Mouse (Mus musculus) CH12.LX (cell line): Measurements from ENCODE around the gene Ccr8. TPM values are rescaled to one million over a fixed set of nuclear protein-coding genes. Genes with fewer than 3 reads are reported as not detected.

ENCODE experiments used
- DNase-seq: peaks from one replicate; pipeline ENCODE4 v3.0.0-alpha.2; 2013; ENCODE audit errors: extremely low read depth
- H3K27ac ChIP-seq: 2 replicates; pipeline ENCODE4 v1.5.1; 2012; ENCODE audit warnings: low read depth, mild to moderate bottlenecking, control low read depth, moderate library complexity; ENCODE audit not compliant: insufficient read depth
- H3K27me3 ChIP-seq: replicated peaks from 2 replicates; pipeline ENCODE3; 2012; ENCODE audit warnings: inconsistent platforms
- H3K36me3 ChIP-seq, 2 experiments: replicated peaks in 1 of 2; 2 replicates each; pipeline versions ENCODE3 to v1.6.1; 2012; ENCODE audit warnings: inconsistent platforms in 1 of 2, low read length in 1 of 2, mild to moderate bottlenecking in 1 of 2, mixed read lengths in 1 of 2, moderate library complexity in 1 of 2; ENCODE audit not compliant: control insufficient read depth in 1 of 2, insufficient read depth in 1 of 2
- H3K4me1 ChIP-seq, 2 experiments: 2 replicates each; pipeline ENCODE4 v1.6.1; 2012; ENCODE audit warnings: inconsistent platforms in 1 of 2, moderate library complexity in 1 of 2; ENCODE audit not compliant: insufficient read depth in 2 of 2, control insufficient read depth in 1 of 2
- H3K4me2 ChIP-seq: 2 replicates; pipeline ENCODE4 v1.6.1; 2012; ENCODE audit warnings: low read depth, mild to moderate bottlenecking, control low read depth; ENCODE audit not compliant: poor library complexity, insufficient read depth, severe bottlenecking
- H3K4me3 ChIP-seq, 3 experiments: fragments of 150-350 bp in 1 of 3; sonication (generic) in 1 of 3; replicated peaks in 1 of 3; 2 replicates each; pipeline versions ENCODE3 to v1.5.1; 2011 to 2012; ENCODE audit warnings: low read depth in 2 of 3, low read length in 2 of 3, mild to moderate bottlenecking in 2 of 3, moderate library complexity in 2 of 3, control low read depth in 1 of 3, improper control_type of control experiment in 1 of 3, inconsistent platforms in 1 of 3, mixed read lengths in 1 of 3; ENCODE audit not compliant: poor library complexity in 1 of 3
- H3K79me2 ChIP-seq: replicated peaks from 2 replicates; pipeline ENCODE4 v1.6.1; 2012; ENCODE audit warnings: mild to moderate bottlenecking, moderate library complexity; ENCODE audit not compliant: control insufficient read depth, poor library complexity, insufficient read depth, severe bottlenecking; ENCODE audit errors: extremely low read depth
- H3K9ac ChIP-seq: 2 replicates; pipeline ENCODE4 v1.6.1; 2012; ENCODE audit warnings: low read depth, mild to moderate bottlenecking, control low read depth, moderate library complexity; ENCODE audit not compliant: insufficient read depth
- H3K9me3 ChIP-seq: replicated peaks from 2 replicates; pipeline ENCODE3; 2012; ENCODE audit warnings: low read length, inconsistent platforms, mixed read lengths
- BHLHE40 ChIP-seq: IDR thresholded peaks from 2 replicates; pipeline ENCODE4 v1.6.1; 2011; ENCODE audit warnings: mild to moderate bottlenecking, low read depth, low read length, improper control_type of control experiment
- CHD1 ChIP-seq: IDR thresholded peaks from 2 replicates; pipeline ENCODE4 v1.6.1; 2012; ENCODE audit warnings: low read depth, low read length, improper control_type of control experiment, inconsistent platforms
- CHD2 ChIP-seq: IDR thresholded peaks from 2 replicates; pipeline ENCODE4 v1.6.1; 2011; ENCODE audit warnings: low read length, improper control_type of control experiment
- ELF1 ChIP-seq: IDR thresholded peaks from 2 replicates; pipeline ENCODE4 v1.6.1; 2014; ENCODE audit warnings: low read depth, mild to moderate bottlenecking, inconsistent platforms, low read length, improper control_type of control experiment
- ETS1 ChIP-seq: conservative IDR thresholded peaks from 2 replicates; pipeline ENCODE4 v1.6.1; 2012; ENCODE audit warnings: low read depth, mild to moderate bottlenecking, inconsistent platforms, low read length, improper control_type of control experiment, moderate library complexity
- GABPA ChIP-seq: IDR thresholded peaks from 2 replicates; pipeline ENCODE4 v1.6.1; 2012; ENCODE audit warnings: low read depth, low read length, improper control_type of control experiment, inconsistent platforms; ENCODE audit not compliant: insufficient replicate concordance
- HCFC1 ChIP-seq: IDR thresholded peaks from 2 replicates; pipeline ENCODE4 v1.6.1; 2012; ENCODE audit warnings: low read depth, mild to moderate bottlenecking, inconsistent platforms, low read length, improper control_type of control experiment
- IRF4 ChIP-seq: IDR thresholded peaks from 2 replicates; pipeline ENCODE4 v1.6.1; 2014; ENCODE audit warnings: low read depth, mild to moderate bottlenecking, inconsistent platforms, low read length, improper control_type of control experiment
- JUN ChIP-seq: IDR thresholded peaks from 2 replicates; pipeline ENCODE4 v1.6.1; 2011; ENCODE audit warnings: low read depth, mild to moderate bottlenecking, low read length, improper control_type of control experiment, moderate library complexity; ENCODE audit not compliant: insufficient read depth
- JUND ChIP-seq: conservative IDR thresholded peaks from 2 replicates; pipeline ENCODE4 v1.6.1; 2011; ENCODE audit warnings: low read depth, low read length, improper control_type of control experiment
- KAT2A ChIP-seq: IDR thresholded peaks from 2 replicates; pipeline ENCODE4 v1.6.1; 2012; ENCODE audit warnings: low read length, improper control_type of control experiment, inconsistent platforms; ENCODE audit not compliant: insufficient replicate concordance
- MAFK ChIP-seq: IDR thresholded peaks from 2 replicates; pipeline ENCODE4 v1.6.1; 2011; ENCODE audit warnings: low read length, improper control_type of control experiment; ENCODE audit not compliant: insufficient replicate concordance
- MAX ChIP-seq: IDR thresholded peaks from 2 replicates; pipeline ENCODE4 v1.6.1; 2011; ENCODE audit warnings: low read length, improper control_type of control experiment
- MAZ ChIP-seq: IDR thresholded peaks from 2 replicates; pipeline ENCODE4 v1.6.1; 2012; ENCODE audit warnings: low read depth, mild to moderate bottlenecking, inconsistent platforms, low read length, improper control_type of control experiment, moderate library complexity
- MEF2A ChIP-seq: IDR thresholded peaks from 2 replicates; pipeline ENCODE4 v1.6.1; 2014; ENCODE audit warnings: low read depth, mild to moderate bottlenecking, inconsistent platforms, low read length, improper control_type of control experiment, borderline replicate concordance
- MXI1 ChIP-seq: IDR thresholded peaks from 2 replicates; pipeline ENCODE4 v1.6.1; 2011; ENCODE audit warnings: mild to moderate bottlenecking, low read depth, low read length, improper control_type of control experiment
- MYC ChIP-seq: IDR thresholded peaks from 2 replicates; pipeline ENCODE4 v1.6.1; 2011; ENCODE audit warnings: low read depth, mild to moderate bottlenecking, improper control_type of control experiment, low read length
- NELFE ChIP-seq: IDR thresholded peaks from 2 replicates; pipeline ENCODE4 v1.6.1; 2011; ENCODE audit warnings: low read depth, low read length, improper control_type of control experiment
- NRF1 ChIP-seq: IDR thresholded peaks from 2 replicates; pipeline ENCODE4 v1.6.1; 2014; ENCODE audit warnings: low read depth, mild to moderate bottlenecking, inconsistent platforms, low read length, improper control_type of control experiment, moderate library complexity
- PAX5 ChIP-seq: IDR thresholded peaks from 2 replicates; pipeline ENCODE4 v1.6.1; 2012; ENCODE audit warnings: low read length, inconsistent platforms, mixed read lengths
- POLR2A ChIP-seq: IDR thresholded peaks from 2 replicates; pipeline ENCODE4 v1.6.1; 2011; ENCODE audit warnings: low read depth, mild to moderate bottlenecking, improper control_type of control experiment, low read length
- POLR2AphosphoS2 ChIP-seq: IDR thresholded peaks from 2 replicates; pipeline ENCODE4 v1.6.1; 2011; ENCODE audit warnings: low read depth, low read length, improper control_type of control experiment
- RCOR1 ChIP-seq: conservative IDR thresholded peaks from 2 replicates; pipeline ENCODE4 v1.6.1; 2012; ENCODE audit warnings: low read depth, mild to moderate bottlenecking, inconsistent platforms, low read length, improper control_type of control experiment
- SIN3A ChIP-seq: IDR thresholded peaks from 2 replicates; pipeline ENCODE4 v1.6.1; 2012; ENCODE audit warnings: low read length, improper control_type of control experiment, inconsistent platforms
- SMC3 ChIP-seq: IDR thresholded peaks from 2 replicates; pipeline ENCODE4 v1.6.1; 2011; ENCODE audit warnings: low read depth, low read length, improper control_type of control experiment
- TCF12 ChIP-seq: IDR thresholded peaks from 2 replicates; pipeline ENCODE4 v1.6.1; 2014; ENCODE audit warnings: low read depth, mild to moderate bottlenecking, inconsistent platforms, low read length, improper control_type of control experiment
- USF1 ChIP-seq: IDR thresholded peaks from 2 replicates; pipeline ENCODE4 v1.6.1; 2014; ENCODE audit warnings: low read depth, mild to moderate bottlenecking, inconsistent platforms, low read length, improper control_type of control experiment
- ZKSCAN1 ChIP-seq: IDR thresholded peaks from 2 replicates; pipeline ENCODE4 v1.6.1; 2012; ENCODE audit warnings: low read depth, inconsistent platforms, low read length, improper control_type of control experiment, borderline replicate concordance
- dilution Hi-C: fragments of 300-500 bp; cut with MboI; formaldehyde crosslinking; loops from 2 replicates; pipeline ENCODE4 v1.14.3; 2020; ENCODE audit warnings: low sequenced_read_pairs; ENCODE audit not compliant: extremely low pct_unique_long_range_greater_than_20kb, extremely low pct_ligation_motif_present
- in situ Hi-C: fragments of 300-500 bp; cut with MboI; formaldehyde crosslinking; loops from 3 replicates; pipeline ENCODE4 v1.14.3; 2019; ENCODE audit warnings: low sequenced_read_pairs, low pct_ligation_motif_present, low pct_unique_long_range_greater_than_20kb, mixed read lengths
- polyA plus RNA-seq: library from polyadenylated mRNA; unstranded; fragments of >175 nt; gene quantifications from 2 replicates; pipeline ENCODE4 v1.2.1, GENCODE M21; 2012; ENCODE audit warnings: low read depth; ENCODE audit not compliant: insufficient read length
- total RNA-seq, 2 experiments: library from RNA; depleted of rRNA; stranded (reverse); fragments of 300-350 nt in 1 of 2; fragments of >200 nt in 1 of 2; gene quantifications; 2 replicates each; pipeline ENCODE4 v1.2.3; 2012 to 2014

Gene Ccr8
- total and polyA plus RNA-seq, 3 experiments = not detected

DNA sequence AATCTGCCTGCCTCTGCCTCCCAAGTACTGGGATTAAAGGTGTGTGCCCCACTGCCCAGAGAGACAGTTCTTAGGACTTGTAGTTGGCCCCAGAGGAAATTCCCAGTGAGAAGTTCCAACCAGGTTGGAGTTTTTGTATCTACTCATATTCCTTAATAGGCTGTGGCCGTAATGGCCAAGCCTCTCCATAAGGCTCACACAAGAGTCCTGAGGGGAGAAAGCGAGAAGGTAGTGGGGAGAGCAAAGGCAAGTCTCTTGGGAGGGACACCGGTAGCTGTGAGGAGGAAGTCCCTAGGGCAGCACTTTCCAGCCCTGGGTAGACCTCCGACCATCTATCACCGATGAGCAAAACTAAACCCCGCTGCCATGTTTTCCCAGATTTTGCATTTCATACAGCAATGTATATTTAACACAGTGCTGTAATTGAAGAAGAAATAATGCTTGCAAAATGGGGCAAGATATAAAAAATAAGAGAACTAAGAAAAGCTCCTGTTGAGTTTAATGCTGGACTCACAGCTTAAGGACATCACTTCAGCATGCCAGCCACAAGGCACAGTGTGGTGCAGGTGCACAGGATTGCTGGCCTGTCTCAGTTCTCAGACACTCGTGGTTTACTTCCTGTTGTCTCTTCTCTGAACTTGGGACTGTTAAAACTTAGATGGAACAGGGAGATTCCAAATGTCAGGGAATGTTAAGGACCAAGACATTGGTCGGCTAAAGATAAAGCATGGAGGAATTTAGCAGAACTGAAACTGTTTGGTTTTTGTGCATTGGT is 41.3 kb downstream of the Ccr8 start (continued):
- TF ChIP-seq JUN = no peak
- peak; percentile 60; the same call in 1 of the 2 replicates for TF ChIP-seq SIN3A
- TF ChIP-seq MAX = peak; percentile 52; the same call in 1 of the 2 replicates
- TF ChIP-seq USF1 = no peak
- 0 out of 2 replicates have a peak, but pooled peaks have one; percentile 17 for TF ChIP-seq TCF12
- TF ChIP-seq ZKSCAN1 = no peak
- TF ChIP-seq MAFK = peak; percentile 69; the same call in 1 of the 2 replicates
- peak; percentile 99 for TF ChIP-seq POLR2AphosphoS2
- TF ChIP-seq BHLHE40 = peak; percentile 23; the same call in 1 of the 2 replicates
- no peak for TF ChIP-seq CHD1
- peak; percentile 37; the same call in 1 of the 2 replicates for TF ChIP-seq NELFE
- no peak for TF ChIP-seq SMC3
- TF ChIP-seq PAX5 = no peak
- 0 out of 2 replicates have a peak, but pooled peaks have one; percentile 64 for TF ChIP-seq KAT2A
- TF ChIP-seq JUND = 0 out of 2 replicates have a peak, but pooled peaks have one; percentile 27
- no peak; the same call in 1 of the 2 replicates for TF ChIP-seq MAZ
- no peak for TF ChIP-seq GABPA
- no peak for TF ChIP-seq NRF1
- peak; percentile 92 for TF ChIP-seq RCOR1
- TF ChIP-seq ELF1 = 0 out of 2 replicates have a peak, but pooled peaks have one; percentile 47
- 0 out of 2 replicates have a peak, but pooled peaks have one; percentile 46 for TF ChIP-seq MXI1
- TF ChIP-seq HCFC1 = peak; percentile 20; the same call in 1 of the 2 replicates
- TF ChIP-seq, all 38 proteins: peak for 21

DNA sequence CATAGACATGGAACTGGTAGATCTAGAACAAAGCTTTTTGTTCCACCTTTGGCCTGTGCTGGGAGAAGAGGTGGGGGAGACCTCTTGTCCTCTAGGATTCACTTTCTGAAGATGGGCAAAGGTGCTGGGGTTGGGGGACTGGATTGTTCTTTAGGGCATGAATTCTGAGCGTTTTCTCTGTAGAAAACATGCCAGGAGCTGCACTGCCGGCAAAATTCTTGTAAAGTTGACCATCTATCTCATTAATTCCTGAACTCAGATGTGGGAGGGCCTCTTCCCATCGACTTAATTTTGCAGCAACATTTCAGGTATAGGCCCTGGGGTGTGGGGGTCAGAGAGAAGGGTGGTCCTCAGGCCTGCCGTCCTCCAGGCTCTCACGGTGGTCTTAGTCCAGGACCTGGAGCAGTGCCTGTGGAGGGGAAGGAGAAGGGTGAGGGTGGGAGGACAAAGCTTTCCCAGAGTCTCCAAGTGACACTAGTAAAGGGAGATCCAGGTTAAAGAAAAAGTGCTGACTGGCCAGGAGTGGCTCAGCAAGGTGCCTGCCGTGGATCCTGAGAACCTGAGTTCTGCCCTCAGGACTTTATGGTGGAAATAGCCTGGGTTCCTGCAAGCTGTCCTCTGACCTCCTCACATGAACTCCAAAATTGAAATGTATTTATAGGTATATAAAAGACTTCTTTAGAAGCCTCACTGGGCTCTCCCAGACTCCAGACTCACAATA is 42.0 kb downstream of the Ccr8 start:
- dilution Hi-C loops = no loop called here
- in situ Hi-C loops = no loop called here

More for the DNA sequence above, 42.0 kb downstream of the Ccr8 start:
- no peak overlapping the region for H3K4me2 ChIP-seq
- no peak for TF ChIP-seq ETS1
- peak; percentile 6; the same call in 1 of the 2 replicates for TF ChIP-seq MYC
- no peak for TF ChIP-seq CHD2
- peak; percentile 55; the same call in 1 of the 2 replicates for TF ChIP-seq MAFK
- 0 out of 2 replicates have a peak, but pooled peaks have one; percentile 48 for TF ChIP-seq IRF4
- no peak for TF ChIP-seq MEF2A
- no peak for TF ChIP-seq GABPA
- peak; percentile 26; the same call in 1 of the 2 replicates for TF ChIP-seq POLR2A
- no peak for TF ChIP-seq MAZ
- H3K4me3 ChIP-seq = no peak overlapping the region
- peaks cover 7 to 46% of the 10 kb centered on the region in 2 experiments for H3K4me1 ChIP-seq
- H3K9me3 ChIP-seq = no peaks in the 10 kb centered on the region
- H3K9ac ChIP-seq = no peak overlapping the region
- no peaks in the 10 kb centered on the region for H3K27me3 ChIP-seq
- H3K27ac ChIP-seq = no peak overlapping the region
- H3K36me3 ChIP-seq = peaks cover 39 to 44% of the 10 kb centered on the region in 2 experiments
- no peak for DNase-seq
- peaks cover 10% of the 10 kb centered on the region for H3K79me2 ChIP-seq
